Mouse (Mus musculus) embryonic facial prominence, embryonic 15.5 days (tissue): ENCODE results near the gene Grm6. TPM values are rescaled to one million over a fixed set of nuclear protein-coding genes. Genes with fewer than 3 reads are reported as not detected.

Source experiments
- ATAC-seq: fragments of 200-750 bp; cut with Nextera tagmentation; 2 replicates; pipeline ENCODE4 v1.8.0; 2017; ENCODE audit warnings: low read depth, moderate TSS enrichment; ENCODE audit not compliant: insufficient number of reproducible peaks, low FRiP score, low TSS enrichment
- H3K27ac ChIP-seq: fragments of 300-500 bp; sonication (generic); replicated peaks from 2 replicates; pipeline ENCODE4 v1.5.1; 2015; ENCODE audit warnings: mild to moderate bottlenecking, inconsistent platforms
- H3K27me3 ChIP-seq: fragments of 300-500 bp; sonication (generic); 2 replicates; pipeline ENCODE4 v1.6.1; 2015; ENCODE audit warnings: inconsistent platforms
- H3K36me3 ChIP-seq: fragments of 300-500 bp; sonication (generic); 2 replicates; pipeline ENCODE4 v1.6.1; 2015; ENCODE audit warnings: mild to moderate bottlenecking, inconsistent platforms
- H3K4me1 ChIP-seq: fragments of 300-500 bp; sonication (generic); 2 replicates; pipeline ENCODE4 v1.6.1; 2015; ENCODE audit warnings: inconsistent platforms
- H3K4me2 ChIP-seq: fragments of 300-500 bp; sonication (generic); replicated peaks from 2 replicates; pipeline ENCODE4 v1.6.1; 2015; ENCODE audit warnings: mild to moderate bottlenecking, inconsistent platforms
- H3K4me3 ChIP-seq: fragments of 300-500 bp; sonication (generic); replicated peaks from 2 replicates; pipeline ENCODE4 v1.5.1; 2015; ENCODE audit warnings: mild to moderate bottlenecking, inconsistent platforms
- H3K9ac ChIP-seq: fragments of 300-500 bp; sonication (generic); 2 replicates; pipeline ENCODE4 v1.6.1; 2015; ENCODE audit warnings: inconsistent platforms
- H3K9me3 ChIP-seq: fragments of 300-500 bp; sonication (generic); replicated peaks from 2 replicates; pipeline ENCODE4 v1.6.1; 2016; ENCODE audit warnings: inconsistent platforms
- WGBS: fragments of 180-500 bp; shearing (Covaris S2); methylation state at CpG from one replicate; pipeline ENCODE4 v1.1.7; 2015; 5-methylcytosine and 5-hydroxymethylcytosine counted together
- polyA plus RNA-seq: library from polyadenylated mRNA; unstranded; fragments of >200 nt; fragmentation: Nextera tagmentation; extraction: Ambion mirVana; gene quantifications from 2 replicates; pipeline ENCODE4 v1.2.1, GENCODE M21; 2015

Grm6 gene
- polyA plus RNA-seq: 0.33 and 0.39 TPM in 2 replicates

DNA sequence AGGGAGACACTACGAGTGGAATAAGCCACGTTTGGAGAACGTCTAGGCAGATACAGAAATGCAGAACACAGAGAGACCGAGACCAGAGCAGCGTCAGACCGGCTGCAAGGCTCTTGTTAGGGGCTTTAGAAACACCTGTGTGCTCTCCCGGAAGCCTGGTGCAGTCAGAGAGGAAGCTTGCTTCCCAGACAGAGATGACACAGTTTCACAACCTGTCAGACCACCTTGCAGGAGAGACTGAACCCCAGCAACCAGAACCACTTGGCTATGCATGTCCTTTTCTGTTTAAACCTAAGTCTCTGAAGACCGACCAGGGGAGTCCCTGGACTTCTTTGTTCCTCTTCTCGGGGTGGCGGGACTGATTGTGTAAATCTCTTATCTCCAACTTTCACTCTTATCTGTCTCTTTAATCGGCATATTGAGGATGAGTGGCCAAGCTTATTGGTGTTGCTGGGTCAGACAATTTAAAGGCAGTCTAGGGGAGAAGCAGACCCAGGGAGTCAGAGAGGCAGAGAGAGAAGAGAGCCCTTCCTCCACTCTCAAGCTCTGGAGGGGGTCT, at the start of gene Grm6:
Grm6 (plus strand) TSS at position 509 of the 559 bp plus-strand sequence.
- ATAC-seq: no peak
- peak within 1 kb of the TSS; percentile 44 for H3K4me3 ChIP-seq
- H3K36me3 ChIP-seq: no peaks in the 10 kb centered on the region
- 5% methylated on average over 11 of the region's 11 CpGs for WGBS
- peaks cover 64% of the 10 kb centered on the region for H3K27me3 ChIP-seq
- H3K9me3 ChIP-seq: 0 out of 2 replicates have a peak, but pooled peaks cover 3% of the 10 kb centered on the region
- no peak within 1 kb of the TSS for H3K9ac ChIP-seq
- peaks cover 12% of the 10 kb centered on the region for H3K4me1 ChIP-seq
- peak within 1 kb of the TSS; percentile 83 for H3K4me2 ChIP-seq
- H3K27ac ChIP-seq: no peak within 1 kb of the TSS

- Histone ChIP-seq H3K27me3 (no peaks in the 10 kb centered on the region), H3K4me3 (no peak overlapping the region), H3K27ac (no peak overlapping the region), H3K4me2 (no peak overlapping the region), H3K36me3 (peaks cover 94% of the 10 kb centered on the region), H3K9me3 (peaks cover 45% of the 10 kb centered on the region), H3K4me1 (no peaks in the 10 kb centered on the region), H3K9ac (no peak overlapping the region)
- no peak for ATAC-seq
- 95% methylated on average over 4 of the region's 4 CpGs for WGBS
Measured at GRCm38 (mm10) chr11:50814233-50814632, 36.3 kb upstream of the Grm6 start.

- Histone ChIP-seq H3K27ac (peak overlapping the region; percentile 86), H3K4me1 (peaks cover 15% of the 10 kb centered on the region), H3K9ac (no peak overlapping the region), H3K4me2 (peak overlapping the region; percentile 59), H3K27me3 (no peaks in the 10 kb centered on the region), H3K4me3 (peak overlapping the region; percentile 93), H3K36me3 (peaks cover 39% of the 10 kb centered on the region), H3K9me3 (no peaks in the 10 kb centered on the region; the same call in 1 of the 2 replicates)
- ATAC-seq: no peak
- WGBS: 22% methylated on average over 2 of the region's 2 CpGs
Measured at GRCm38 (mm10) chr11:50826214-50826613, 24.3 kb upstream of the Grm6 start.

- WGBS: 1% methylated on average over 45 of the region's 45 CpGs
- H3K27me3 ChIP-seq: no peaks in the 10 kb centered on the region
- peaks cover 15% of the 10 kb centered on the region for H3K4me1 ChIP-seq
- peak within 1 kb of the TSS; percentile 59 for H3K4me2 ChIP-seq
- peaks cover 31% of the 10 kb centered on the region for H3K36me3 ChIP-seq
- H3K4me3 ChIP-seq: peak within 1 kb of the TSS; percentile 93
- peak within 1 kb of the TSS; percentile 86 for H3K27ac ChIP-seq
- H3K9ac ChIP-seq: peak within 1 kb of the TSS; percentile 76
- peaks cover under 1% of the 10 kb centered on the region; the same call in 1 of the 2 replicates for H3K9me3 ChIP-seq
- peak; percentile 93 for ATAC-seq
Measured at GRCm38 (mm10) chr11:50827010-50827953, 23.2 kb upstream of the Grm6 start, which contains the start of gene Zfp354c. Zfp354c (minus strand) TSS chr11:50827724.

GRCm38 (mm10) chr11:50835727-50836126, 14.8 kb upstream of the Grm6 start:
- no peak overlapping the region for H3K9ac ChIP-seq
- no peak overlapping the region for H3K4me2 ChIP-seq
- H3K27ac ChIP-seq: no peak overlapping the region
- no peaks in the 10 kb centered on the region for H3K27me3 ChIP-seq
- ATAC-seq: no peak
- 81% methylated on average over 4 of the region's 4 CpGs for WGBS
- H3K4me3 ChIP-seq: no peak overlapping the region
- H3K9me3 ChIP-seq: 0 out of 2 replicates have a peak, but pooled peaks cover 14% of the 10 kb centered on the region
- H3K4me1 ChIP-seq: peaks cover 5% of the 10 kb centered on the region
- peaks cover 15% of the 10 kb centered on the region for H3K36me3 ChIP-seq

GRCm38 (mm10) chr11:50841023-50841735, 9.3 kb upstream of the Grm6 start, which contains the start of gene Zfp879:
Zfp879 (minus strand) TSS chr11:50841552.
- Histone ChIP-seq H3K27me3 (no peaks in the 10 kb centered on the region; the same call in 1 of the 2 replicates), H3K27ac (peak within 1 kb of the TSS; percentile 92)
- 12% methylated on average over 22 of the region's 22 CpGs for WGBS

GRCm38 (mm10) chr11:50845951-50846350, 4.5 kb upstream of the Grm6 start:
- Histone ChIP-seq H3K9ac (no peak overlapping the region), H3K4me3 (no peak overlapping the region), H3K27me3 (peaks cover 35% of the 10 kb centered on the region), H3K4me1 (peaks cover 12% of the 10 kb centered on the region), H3K27ac (no peak overlapping the region), H3K36me3 (no peaks in the 10 kb centered on the region), H3K9me3 (0 out of 2 replicates have a peak, but pooled peaks cover 3% of the 10 kb centered on the region), H3K4me2 (no peak overlapping the region)
- 83% methylated on average over 3 of the region's 3 CpGs for WGBS
- no peak for ATAC-seq

More at GRCm38 (mm10) chr11:50841023-50841735, 9.3 kb upstream of the Grm6 start, which contains the start of gene Zfp879:
- no peaks in the 10 kb centered on the region for H3K9me3 ChIP-seq
- H3K36me3 ChIP-seq: no peaks in the 10 kb centered on the region
- ATAC-seq: peak; percentile 91
- peak within 1 kb of the TSS; percentile 41 for H3K9ac ChIP-seq
- peak within 1 kb of the TSS; percentile 48 for H3K4me3 ChIP-seq
- peaks cover 14% of the 10 kb centered on the region for H3K4me1 ChIP-seq
- peak within 1 kb of the TSS; percentile 57 for H3K4me2 ChIP-seq

GRCm38 (mm10) chr11:50847047-50847446, 3.4 kb upstream of the Grm6 start:
- Histone ChIP-seq H3K4me1 (peaks cover 12% of the 10 kb centered on the region), H3K9me3 (0 out of 2 replicates have a peak, but pooled peaks cover 3% of the 10 kb centered on the region), H3K27ac (no peak overlapping the region), H3K27me3 (peaks cover 46% of the 10 kb centered on the region), H3K9ac (no peak overlapping the region), H3K4me3 (no peak overlapping the region), H3K4me2 (no peak overlapping the region), H3K36me3 (no peaks in the 10 kb centered on the region)
- ATAC-seq: no peak
- 74% methylated on average over 5 of the region's 5 CpGs for WGBS

- Histone ChIP-seq H3K27ac (no peak overlapping the region), H3K4me2 (no peak overlapping the region), H3K27me3 (peaks cover 59% of the 10 kb centered on the region), H3K4me1 (peaks cover 12% of the 10 kb centered on the region), H3K9ac (no peak overlapping the region), H3K9me3 (0 out of 2 replicates have a peak, but pooled peaks cover 3% of the 10 kb centered on the region), H3K4me3 (no peak overlapping the region), H3K36me3 (no peaks in the 10 kb centered on the region)
- 31% methylated on average over 3 of the region's 3 CpGs for WGBS
- ATAC-seq: no peak
Measured at GRCm38 (mm10) chr11:50848520-50849137, 1.9 kb upstream of the Grm6 start.

DNA sequence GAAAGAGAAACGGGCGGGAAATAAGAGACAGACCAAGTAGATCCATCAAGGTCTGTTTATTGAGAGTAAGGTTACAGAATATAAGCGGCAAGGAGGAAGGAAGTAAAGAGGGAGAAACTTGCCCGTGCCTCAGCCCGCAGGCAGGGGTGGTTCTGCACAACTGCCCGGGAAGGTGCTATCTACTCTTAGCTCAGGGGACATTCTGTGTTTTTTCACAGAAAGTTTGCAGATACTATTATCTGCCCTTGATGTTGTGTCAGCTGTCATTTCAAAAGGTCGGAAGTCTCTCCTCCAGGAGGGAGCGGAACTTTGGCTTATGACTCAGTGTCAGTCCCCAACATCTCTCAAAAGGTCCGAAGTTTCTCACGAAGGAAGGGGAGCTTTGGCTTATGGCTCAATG, 1.2 kb upstream of the Grm6 start:
- Histone ChIP-seq H3K9me3 (0 out of 2 replicates have a peak, but pooled peaks cover 3% of the 10 kb centered on the region), H3K4me1 (peaks cover 12% of the 10 kb centered on the region), H3K4me3 (no peak overlapping the region), H3K36me3 (no peaks in the 10 kb centered on the region), H3K27me3 (peaks cover 64% of the 10 kb centered on the region), H3K27ac (no peak overlapping the region), H3K9ac (no peak overlapping the region), H3K4me2 (no peak overlapping the region)
- WGBS: 4% methylated on average over 10 of the region's 10 CpGs
- no peak for ATAC-seq
